Mouse (Mus musculus) intestine, embryonic 14.5 days (tissue): ENCODE measurements around the gene Gcn1l1. TPM values are rescaled to one million over a fixed set of nuclear protein-coding genes. Genes with fewer than 3 reads are reported as not detected.

Experiments
- ATAC-seq: fragments of 200-750 bp; cut with Nextera tagmentation; replicated peaks from 2 replicates; pipeline ENCODE4 v1.8.0; 2017; ENCODE audit warnings: low read depth, moderate number of reproducible peaks, moderate TSS enrichment, moderate library complexity; ENCODE audit not compliant: low FRiP score, low TSS enrichment
- DNase-seq: peaks from one replicate; pipeline ENCODE4 v3.0.0-alpha.2; 2018; ENCODE audit warnings: low spot score
- H3K27ac ChIP-seq: fragments of 300-500 bp; sonication (generic); 2 replicates; pipeline ENCODE4 v1.5.1; 2014; ENCODE audit warnings: low read depth, mild to moderate bottlenecking, control low read depth
- H3K27me3 ChIP-seq: fragments of 300-500 bp; sonication (generic); replicated peaks from 2 replicates; pipeline ENCODE4 v1.6.1; 2014; ENCODE audit warnings: low read length, control low read depth; ENCODE audit not compliant: control insufficient read depth, insufficient read depth
- H3K36me3 ChIP-seq: fragments of 300-500 bp; sonication (generic); 2 replicates; pipeline ENCODE4 v1.6.1; 2014; ENCODE audit warnings: low read length, control low read depth; ENCODE audit not compliant: control insufficient read depth, insufficient read depth
- H3K4me1 ChIP-seq: fragments of 300-500 bp; sonication (generic); replicated peaks from 2 replicates; pipeline ENCODE4 v1.6.1; 2014; ENCODE audit warnings: low read length, control low read depth, mixed read lengths; ENCODE audit not compliant: control insufficient read depth, insufficient read depth
- H3K4me2 ChIP-seq: fragments of 300-500 bp; sonication (generic); 2 replicates; pipeline ENCODE4 v1.6.1; 2014; ENCODE audit warnings: low read length
- H3K4me3 ChIP-seq: fragments of 300-500 bp; sonication (generic); 2 replicates; pipeline ENCODE4 v1.5.1; 2014; ENCODE audit warnings: low read depth, low read length, control low read depth, mixed read lengths
- H3K9ac ChIP-seq: fragments of 300-500 bp; sonication (generic); 2 replicates; pipeline ENCODE4 v1.6.1; 2014; ENCODE audit warnings: mild to moderate bottlenecking, low read length
- H3K9me3 ChIP-seq: fragments of 300-500 bp; sonication (generic); 2 replicates; pipeline ENCODE4 v1.6.1; 2016; ENCODE audit warnings: low read length, control low read depth; ENCODE audit not compliant: control insufficient read depth
- WGBS: fragments of 180-500 bp; shearing (Covaris S2); extraction: QIAGEN DNeasy Blood & Tissue Kit; methylation state at CpG from one replicate; pipeline ENCODE4 v1.1.7; 2014; 5-methylcytosine and 5-hydroxymethylcytosine counted together
- polyA plus RNA-seq: library from polyadenylated mRNA; unstranded; fragments of >200 nt; fragmentation: Nextera tagmentation; extraction: Ambion mirVana; gene quantifications from 2 replicates; pipeline ENCODE4 v1.2.1, GENCODE M21; 2014

Gene Gcn1l1
- polyA plus RNA-seq, 1 experiment from 2014 or later: 44.8 TPM

DNA sequence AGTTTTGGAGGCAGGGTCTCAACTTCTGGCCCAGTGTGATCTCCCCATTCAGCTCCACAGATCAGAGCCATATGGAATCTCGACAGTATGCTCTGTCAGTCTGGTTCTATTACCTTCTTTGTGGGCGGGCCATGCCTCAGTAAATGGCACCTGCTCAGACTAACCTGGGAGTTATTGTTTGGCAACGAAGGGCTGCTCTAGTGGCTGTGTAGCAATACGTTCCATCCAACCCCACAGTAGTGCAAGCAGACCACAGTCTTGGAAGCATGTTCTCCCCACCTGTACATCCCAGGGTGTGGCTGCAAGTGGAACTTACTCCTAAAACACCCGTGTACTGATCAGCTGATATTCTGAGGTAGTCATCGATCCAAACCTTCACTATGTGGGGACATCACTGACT is 91.6 kb downstream of the Gcn1l1 start:
- H3K27ac ChIP-seq: no peak overlapping the region
- 76% methylated on average over 6 of the region's 6 CpGs for WGBS
- no peak overlapping the region for H3K4me3 ChIP-seq
- H3K9me3 ChIP-seq: no peaks in the 10 kb centered on the region
- H3K4me2 ChIP-seq: no peak overlapping the region
- H3K36me3 ChIP-seq: no peaks in the 10 kb centered on the region
- ATAC-seq (no peak), DNase-seq (no peak)
- H3K9ac ChIP-seq: no peak overlapping the region
- H3K4me1 ChIP-seq: peaks cover 6% of the 10 kb centered on the region; the same call in 1 of the 2 replicates
- no peaks in the 10 kb centered on the region for H3K27me3 ChIP-seq

DNA sequence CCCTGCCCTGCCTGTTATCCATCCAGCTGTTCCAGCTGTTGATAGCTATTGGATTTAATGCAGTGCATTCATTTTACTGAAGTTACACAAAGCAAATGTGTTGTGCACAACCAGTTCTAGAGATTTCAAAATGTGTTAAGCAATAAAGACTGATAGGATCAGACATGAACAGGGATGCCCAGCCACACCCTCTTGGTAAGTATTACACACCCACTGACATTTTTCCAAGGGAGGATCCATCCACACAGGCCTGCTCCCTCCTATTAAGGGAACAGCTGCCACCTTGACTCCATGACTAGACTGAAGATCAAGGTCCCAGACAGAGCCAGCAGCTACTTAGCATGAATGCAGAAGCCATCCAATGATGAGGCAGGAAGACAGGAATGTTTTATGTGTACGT is 92.2 kb downstream of the Gcn1l1 start:
- ATAC-seq: no peak
- Histone ChIP-seq H3K4me2 (no peak overlapping the region), H3K36me3 (no peaks in the 10 kb centered on the region), H3K9ac (no peak overlapping the region), H3K4me1 (peaks cover 2% of the 10 kb centered on the region; the same call in 1 of the 2 replicates), H3K4me3 (no peak overlapping the region), H3K9me3 (no peaks in the 10 kb centered on the region), H3K27me3 (no peaks in the 10 kb centered on the region), H3K27ac (no peak overlapping the region)
- WGBS: 68% methylated on average over 1 of the region's 1 CpGs
- no peak for DNase-seq

DNA sequence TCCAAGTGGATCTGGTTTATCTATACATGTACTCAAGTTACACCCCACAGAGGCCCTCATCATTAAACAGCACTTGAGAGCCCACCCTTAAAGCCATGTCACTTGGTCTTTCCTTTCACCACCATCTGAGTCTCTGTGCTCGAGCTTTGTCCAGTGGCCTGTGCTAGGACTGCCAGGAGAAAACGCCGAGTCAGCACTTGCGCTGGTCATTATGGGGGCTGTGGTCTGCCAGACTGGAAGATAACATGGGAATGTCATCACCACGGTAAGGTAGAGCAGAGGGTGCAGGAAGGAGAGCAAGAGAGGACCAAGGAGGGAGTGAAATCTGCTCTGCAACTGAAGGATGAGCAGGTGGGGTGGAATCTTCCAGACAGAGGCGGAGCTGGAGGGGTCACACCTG is 93.3 kb downstream of the Gcn1l1 start:
- Histone ChIP-seq H3K4me3 (no peak overlapping the region), H3K27me3 (no peaks in the 10 kb centered on the region), H3K27ac (no peak overlapping the region), H3K4me2 (no peak overlapping the region), H3K9me3 (no peaks in the 10 kb centered on the region), H3K4me1 (no peaks in the 10 kb centered on the region), H3K36me3 (no peaks in the 10 kb centered on the region), H3K9ac (no peak overlapping the region)
- ATAC-seq (no peak), DNase-seq (no peak)
- WGBS: 71% methylated on average over 6 of the region's 6 CpGs

DNA sequence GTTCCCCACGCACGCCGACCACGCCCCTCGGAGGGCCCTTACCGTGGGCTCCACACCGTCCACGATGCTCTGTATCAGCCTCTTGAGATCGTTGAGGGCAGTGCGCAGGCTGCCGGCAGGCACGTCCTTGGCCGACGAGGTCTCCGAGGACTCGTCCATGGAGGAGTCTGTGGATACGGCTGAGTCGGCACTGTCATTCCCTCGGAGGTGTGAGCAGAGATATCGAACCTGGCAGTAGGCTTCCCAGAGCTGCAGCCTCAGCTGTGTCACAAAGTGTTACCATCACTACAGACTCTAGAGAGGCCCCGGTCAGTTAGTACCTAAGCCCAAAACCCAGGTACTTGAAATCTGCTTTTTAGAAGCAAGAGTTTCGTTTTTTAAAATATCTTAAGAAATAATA is 97.6 kb downstream of the Gcn1l1 start:
- 86% methylated on average over 22 of the region's 22 CpGs for WGBS
- H3K4me1 ChIP-seq: no peaks in the 10 kb centered on the region
- H3K36me3 ChIP-seq: no peaks in the 10 kb centered on the region
- DNase-seq (no peak), ATAC-seq (no peak)
- H3K27ac ChIP-seq: no peak overlapping the region
- H3K4me3 ChIP-seq: no peak overlapping the region
- no peak overlapping the region for H3K9ac ChIP-seq
- no peaks in the 10 kb centered on the region for H3K9me3 ChIP-seq
- H3K4me2 ChIP-seq: no peak overlapping the region
- H3K27me3 ChIP-seq: no peaks in the 10 kb centered on the region

DNA sequence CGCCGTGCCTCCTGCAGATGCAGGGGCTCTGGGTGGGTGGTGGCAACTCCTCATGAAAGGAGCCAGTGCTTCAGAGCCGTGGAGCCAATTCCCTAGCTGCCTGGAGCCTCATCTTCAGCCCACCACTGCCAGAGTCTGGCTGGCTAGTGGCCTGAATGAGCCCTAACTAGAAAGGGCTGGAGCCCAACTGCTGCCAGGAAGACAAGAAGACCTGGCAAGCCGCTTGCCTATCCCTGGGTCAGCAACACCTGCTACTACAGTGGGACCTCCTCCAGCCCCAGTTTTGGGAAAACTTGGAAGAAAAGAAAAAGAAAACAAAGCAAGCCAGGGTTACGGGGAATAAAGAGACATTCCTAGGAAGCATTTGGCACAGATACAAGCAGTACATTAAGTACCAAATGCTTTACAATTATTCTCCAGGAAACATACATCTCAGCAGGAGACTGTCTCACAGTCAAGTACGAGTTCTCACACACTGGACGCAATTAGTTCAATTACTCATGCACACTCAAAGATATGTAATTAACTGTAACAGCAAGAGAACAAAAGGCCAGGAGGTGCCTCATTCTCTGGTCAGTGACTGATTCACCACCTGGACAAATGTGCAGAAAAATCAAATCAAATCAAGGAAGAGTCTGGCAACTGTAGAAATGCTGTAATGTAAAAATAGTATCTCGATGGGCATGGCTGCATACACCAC is 101.5 kb downstream of the Gcn1l1 start:
- no peak overlapping the region for H3K4me2 ChIP-seq
- no peaks in the 10 kb centered on the region for H3K9me3 ChIP-seq
- H3K4me3 ChIP-seq: no peak overlapping the region
- ATAC-seq: no peak
- no peaks in the 10 kb centered on the region for H3K36me3 ChIP-seq
- 62% methylated on average over 8 of the region's 8 CpGs for WGBS
- H3K9ac ChIP-seq: no peak overlapping the region
- no peaks in the 10 kb centered on the region for H3K4me1 ChIP-seq
- no peak overlapping the region for H3K27ac ChIP-seq
- no peaks in the 10 kb centered on the region for H3K27me3 ChIP-seq
- DNase-seq: no peak

DNA sequence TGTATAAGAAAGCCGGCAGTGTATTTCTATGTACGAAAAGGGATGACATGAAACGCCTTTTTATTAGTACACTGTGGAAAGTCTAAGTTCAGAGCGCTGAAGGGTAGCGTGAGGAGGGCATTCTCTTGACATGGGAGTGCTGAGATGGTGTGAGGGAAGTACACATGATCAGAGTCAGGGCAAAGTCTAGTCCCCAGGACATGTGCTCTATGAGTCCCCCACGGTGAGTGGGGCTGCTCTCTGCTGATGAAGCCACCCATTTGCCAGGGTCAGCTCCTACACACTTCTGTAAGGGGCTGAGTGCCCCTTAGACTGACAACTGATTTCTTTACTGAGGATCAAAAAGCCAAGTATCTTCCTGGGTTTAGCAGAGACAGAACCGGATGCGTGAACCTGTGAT is 102.2 kb downstream of the Gcn1l1 start:
- no peak overlapping the region for H3K4me2 ChIP-seq
- H3K36me3 ChIP-seq: no peaks in the 10 kb centered on the region
- no peak overlapping the region for H3K9ac ChIP-seq
- H3K4me1 ChIP-seq: no peaks in the 10 kb centered on the region
- 72% methylated on average over 8 of the region's 8 CpGs for WGBS
- no peak for ATAC-seq
- DNase-seq: no peak
- H3K4me3 ChIP-seq: no peak overlapping the region
- no peaks in the 10 kb centered on the region for H3K9me3 ChIP-seq
- H3K27ac ChIP-seq: no peak overlapping the region
- no peaks in the 10 kb centered on the region for H3K27me3 ChIP-seq

DNA sequence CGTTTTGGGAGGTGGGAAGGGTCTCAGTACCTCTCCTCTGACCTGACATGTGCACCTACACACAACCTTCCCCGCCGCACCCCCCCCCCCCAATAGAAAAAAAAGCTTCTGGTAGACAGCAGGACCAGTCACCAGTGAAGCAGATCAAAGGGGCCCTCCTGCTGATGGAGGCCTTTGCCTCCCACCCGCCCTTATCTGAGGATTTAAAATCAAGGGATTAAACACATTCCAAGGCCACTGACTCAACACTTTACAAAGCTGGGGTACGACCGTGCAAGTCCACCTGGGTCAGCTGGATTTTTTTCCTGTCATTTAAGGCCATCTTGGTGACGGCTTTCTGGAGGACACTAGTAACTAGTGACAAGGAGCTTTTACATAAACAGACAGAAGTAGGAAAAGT is 102.8 kb downstream of the Gcn1l1 start:
- Histone ChIP-seq H3K9ac (no peak overlapping the region), H3K4me3 (no peak overlapping the region), H3K36me3 (no peaks in the 10 kb centered on the region), H3K27me3 (no peaks in the 10 kb centered on the region), H3K4me2 (no peak overlapping the region), H3K4me1 (no peaks in the 10 kb centered on the region), H3K9me3 (no peaks in the 10 kb centered on the region), H3K27ac (no peak overlapping the region)
- ATAC-seq: 0 out of 2 replicates have a peak, but pooled peaks have one; percentile 44
- DNase-seq: no peak
- WGBS: 12% methylated on average over 7 of the region's 7 CpGs

DNA sequence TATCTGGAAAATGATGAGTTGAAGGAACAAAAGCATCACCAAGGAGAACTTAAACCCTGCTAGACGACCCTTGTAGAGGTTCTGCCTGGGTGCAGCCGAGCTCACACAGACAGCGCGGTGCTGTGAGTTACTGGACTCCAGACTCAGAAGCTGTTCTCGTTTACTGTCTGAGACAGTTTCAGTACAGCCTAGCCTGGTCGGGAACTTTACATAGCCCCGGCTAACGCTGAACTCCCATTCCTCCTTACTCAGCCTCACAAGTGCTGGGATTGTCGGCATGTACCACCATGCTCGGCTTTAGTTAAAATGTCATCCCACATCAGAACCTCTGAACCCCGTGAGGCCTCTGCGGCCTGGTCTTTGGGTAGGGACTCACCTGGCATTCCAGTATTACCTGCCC is 103.9 kb downstream of the Gcn1l1 start:
- H3K4me1 ChIP-seq: no peaks in the 10 kb centered on the region
- no peak overlapping the region for H3K9ac ChIP-seq
- 84% methylated on average over 12 of the region's 12 CpGs for WGBS
- ATAC-seq (no peak), DNase-seq (no peak)
- H3K4me3 ChIP-seq: no peak overlapping the region
- H3K36me3 ChIP-seq: no peaks in the 10 kb centered on the region
- no peaks in the 10 kb centered on the region for H3K9me3 ChIP-seq
- H3K27me3 ChIP-seq: no peaks in the 10 kb centered on the region
- H3K27ac ChIP-seq: no peak overlapping the region
- H3K4me2 ChIP-seq: no peak overlapping the region

DNA sequence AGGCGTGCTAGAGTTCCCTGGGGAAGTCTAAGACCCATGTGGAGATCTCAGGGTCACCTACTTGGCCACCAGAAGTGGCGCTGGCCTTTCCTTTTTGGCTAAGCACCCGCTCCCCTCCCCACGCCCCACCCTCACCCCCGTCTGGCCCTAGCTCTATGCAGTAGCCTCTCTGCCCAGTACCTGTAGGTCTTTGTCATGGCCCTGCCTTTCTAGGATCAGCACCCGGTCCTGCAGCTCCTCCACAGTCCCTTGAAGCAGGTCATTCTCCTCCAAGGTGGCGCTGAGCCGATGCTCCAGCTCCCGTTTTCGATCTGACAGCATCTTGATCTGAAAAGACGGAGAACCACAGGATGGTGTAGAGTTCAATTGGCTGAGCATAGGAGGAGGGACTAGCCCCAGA is 104.9 kb downstream of the Gcn1l1 start:
- no peak overlapping the region for H3K27ac ChIP-seq
- no peak overlapping the region for H3K9ac ChIP-seq
- WGBS: 77% methylated on average over 11 of the region's 11 CpGs
- DNase-seq: no peak
- H3K27me3 ChIP-seq: no peaks in the 10 kb centered on the region
- no peaks in the 10 kb centered on the region for H3K9me3 ChIP-seq
- ATAC-seq: no peak
- H3K4me2 ChIP-seq: no peak overlapping the region
- H3K4me3 ChIP-seq: no peak overlapping the region
- no peaks in the 10 kb centered on the region for H3K36me3 ChIP-seq
- H3K4me1 ChIP-seq: no peaks in the 10 kb centered on the region
